Mouse (Mus musculus) stomach, postnatal 0 days (tissue): ENCODE results near the gene Cd93. TPM values are rescaled to one million over a fixed set of nuclear protein-coding genes. Genes with fewer than 3 reads are reported as not detected.

Experiments used
- ATAC-seq: fragments of 200-750 bp; cut with Nextera tagmentation; 2 replicates; pipeline ENCODE4 v1.8.0; 2017; ENCODE audit not compliant: low FRiP score, low TSS enrichment
- DNase-seq: peaks from one replicate; pipeline ENCODE4 v3.0.0-alpha.2; 2016; ENCODE audit warnings: low spot score
- H3K27ac ChIP-seq: fragments of 300-500 bp; sonication (generic); replicated peaks from 2 replicates; pipeline ENCODE4 v1.5.1; 2014; ENCODE audit warnings: mild to moderate bottlenecking, control low read depth
- H3K27me3 ChIP-seq: fragments of 300-500 bp; sonication (generic); 2 replicates; pipeline ENCODE4 v1.6.1; 2014; ENCODE audit warnings: low read length; ENCODE audit not compliant: control insufficient read depth, insufficient read depth
- H3K36me3 ChIP-seq: fragments of 300-500 bp; sonication (generic); 2 replicates; pipeline ENCODE4 v1.6.1; 2014; ENCODE audit warnings: low read length, mixed read lengths; ENCODE audit not compliant: control insufficient read depth, insufficient read depth
- H3K4me1 ChIP-seq: fragments of 300-500 bp; sonication (generic); replicated peaks from 2 replicates; pipeline ENCODE4 v1.6.1; 2014; ENCODE audit warnings: antibody characterized with exemption; ENCODE audit not compliant: control insufficient read depth, insufficient read depth
- H3K4me2 ChIP-seq: fragments of 300-500 bp; sonication (generic); replicated peaks from 2 replicates; pipeline ENCODE4 v1.6.1; 2014; ENCODE audit warnings: low read depth, mild to moderate bottlenecking, control low read depth, moderate library complexity
- H3K4me3 ChIP-seq: fragments of 300-500 bp; sonication (generic); 2 replicates; pipeline ENCODE4 v1.5.1; 2014; ENCODE audit warnings: low read depth, low read length, control low read depth
- H3K9ac ChIP-seq: fragments of 300-500 bp; sonication (generic); 2 replicates; pipeline ENCODE4 v1.6.1; 2014; ENCODE audit warnings: mild to moderate bottlenecking, low read length, control low read depth, mixed read lengths
- H3K9me3 ChIP-seq: fragments of 300-500 bp; sonication (generic); 2 replicates; pipeline ENCODE4 v1.6.1; 2016; ENCODE audit warnings: low read length; ENCODE audit not compliant: control insufficient read depth
- CTCF ChIP-seq: IDR thresholded peaks from 2 replicates; pipeline ENCODE4 v1.5.1; 2016; ENCODE audit warnings: antibody characterized with exemption, low read depth, mild to moderate bottlenecking, moderate library complexity
- EP300 ChIP-seq: optimal IDR thresholded peaks from 2 replicates; pipeline ENCODE3; 2016; ENCODE audit warnings: antibody characterized with exemption
- WGBS: fragments of 180-500 bp; shearing (Covaris S2); extraction: QIAGEN DNeasy Blood & Tissue Kit; methylation state at CpG from one replicate; pipeline ENCODE4 v1.1.7; 2014; 5-methylcytosine and 5-hydroxymethylcytosine counted together
- polyA plus RNA-seq: library from polyadenylated mRNA; unstranded; fragments of >200 nt; fragmentation: Nextera tagmentation; extraction: Ambion mirVana; gene quantifications from 2 replicates; pipeline ENCODE4 v1.2.1, GENCODE M21; 2015

Gene Cd93
- polyA plus RNA-seq, 1 experiment from 2014 or later: 4.3 TPM

DNA sequence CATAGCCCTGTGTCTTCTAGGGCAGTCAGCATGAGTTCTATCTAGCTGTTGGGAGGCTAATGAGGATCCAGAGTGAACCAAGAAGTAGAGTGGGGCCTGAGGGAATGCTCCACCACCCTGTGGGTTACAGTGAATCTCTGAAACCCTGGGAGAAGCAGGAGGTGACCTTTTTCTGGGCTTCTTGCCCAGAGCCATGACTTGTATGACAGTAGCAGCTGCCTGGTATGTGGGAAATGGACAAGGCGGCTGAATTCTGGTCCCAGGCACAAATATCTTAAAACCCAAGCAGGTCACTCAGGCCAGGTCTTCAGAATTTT, 45.6 kb downstream of the Cd93 start:
- Histone ChIP-seq H3K27me3 (0 out of 2 replicates have a peak, but pooled peaks cover 2% of the 10 kb centered on the region), H3K9ac (no peak overlapping the region), H3K9me3 (no peaks in the 10 kb centered on the region), H3K4me1 (no peaks in the 10 kb centered on the region), H3K27ac (no peak overlapping the region), H3K36me3 (no peaks in the 10 kb centered on the region), H3K4me3 (no peak overlapping the region), H3K4me2 (no peak overlapping the region)
- DNase-seq: no peak
- TF ChIP-seq EP300: no peak
- TF ChIP-seq CTCF: no peak
- 69% methylated on average over 1 of the region's 1 CpGs for WGBS
- ATAC-seq: no peak; the same call in 1 of the 2 replicates

GRCm38 (mm10) chr2:148397015-148397783, 46.2 kb downstream of the Cd93 start:
- 41% methylated on average over 11 of the region's 11 CpGs for WGBS
- ATAC-seq: no peak

DNA sequence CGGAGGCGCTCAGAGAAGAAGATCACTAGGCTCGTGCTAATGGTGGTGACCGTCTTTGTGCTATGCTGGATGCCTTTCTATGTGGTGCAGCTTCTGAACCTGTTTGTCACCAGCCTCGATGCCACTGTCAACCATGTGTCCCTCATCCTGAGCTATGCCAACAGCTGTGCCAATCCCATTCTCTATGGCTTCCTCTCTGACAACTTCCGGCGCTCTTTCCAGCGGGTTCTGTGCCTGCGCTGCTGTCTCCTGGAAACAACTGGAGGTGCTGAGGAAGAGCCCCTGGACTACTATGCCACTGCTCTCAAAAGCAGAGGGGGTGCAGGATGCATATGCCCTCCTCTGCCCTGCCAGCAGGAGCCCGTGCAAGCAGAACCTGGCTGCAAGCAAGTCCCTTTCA, 47.2 kb downstream of the Cd93 start:
- no peak for DNase-seq
- Histone ChIP-seq H3K36me3 (no peaks in the 10 kb centered on the region), H3K4me3 (no peak overlapping the region), H3K4me1 (no peaks in the 10 kb centered on the region), H3K27me3 (0 out of 2 replicates have a peak, but pooled peaks cover 2% of the 10 kb centered on the region), H3K9ac (no peak overlapping the region), H3K27ac (no peak overlapping the region), H3K9me3 (no peaks in the 10 kb centered on the region), H3K4me2 (peak overlapping the region; percentile 89)
- no peak for TF ChIP-seq CTCF
- no peak for TF ChIP-seq EP300
- 74% methylated on average over 10 of the region's 10 CpGs for WGBS
- ATAC-seq: no peak

More at GRCm38 (mm10) chr2:148397015-148397783, 46.2 kb downstream of the Cd93 start:
- H3K9ac ChIP-seq: no peak overlapping the region
- no peak overlapping the region for H3K4me2 ChIP-seq
- TF ChIP-seq EP300 (no peak), CTCF (no peak)
- no peaks in the 10 kb centered on the region for H3K36me3 ChIP-seq
- no peak for DNase-seq
- no peak overlapping the region for H3K4me3 ChIP-seq
- H3K27ac ChIP-seq: no peak overlapping the region; the same call in 1 of the 2 replicates
- H3K9me3 ChIP-seq: no peaks in the 10 kb centered on the region
- H3K27me3 ChIP-seq: 0 out of 2 replicates have a peak, but pooled peaks cover 2% of the 10 kb centered on the region
- no peaks in the 10 kb centered on the region for H3K4me1 ChIP-seq

DNA sequence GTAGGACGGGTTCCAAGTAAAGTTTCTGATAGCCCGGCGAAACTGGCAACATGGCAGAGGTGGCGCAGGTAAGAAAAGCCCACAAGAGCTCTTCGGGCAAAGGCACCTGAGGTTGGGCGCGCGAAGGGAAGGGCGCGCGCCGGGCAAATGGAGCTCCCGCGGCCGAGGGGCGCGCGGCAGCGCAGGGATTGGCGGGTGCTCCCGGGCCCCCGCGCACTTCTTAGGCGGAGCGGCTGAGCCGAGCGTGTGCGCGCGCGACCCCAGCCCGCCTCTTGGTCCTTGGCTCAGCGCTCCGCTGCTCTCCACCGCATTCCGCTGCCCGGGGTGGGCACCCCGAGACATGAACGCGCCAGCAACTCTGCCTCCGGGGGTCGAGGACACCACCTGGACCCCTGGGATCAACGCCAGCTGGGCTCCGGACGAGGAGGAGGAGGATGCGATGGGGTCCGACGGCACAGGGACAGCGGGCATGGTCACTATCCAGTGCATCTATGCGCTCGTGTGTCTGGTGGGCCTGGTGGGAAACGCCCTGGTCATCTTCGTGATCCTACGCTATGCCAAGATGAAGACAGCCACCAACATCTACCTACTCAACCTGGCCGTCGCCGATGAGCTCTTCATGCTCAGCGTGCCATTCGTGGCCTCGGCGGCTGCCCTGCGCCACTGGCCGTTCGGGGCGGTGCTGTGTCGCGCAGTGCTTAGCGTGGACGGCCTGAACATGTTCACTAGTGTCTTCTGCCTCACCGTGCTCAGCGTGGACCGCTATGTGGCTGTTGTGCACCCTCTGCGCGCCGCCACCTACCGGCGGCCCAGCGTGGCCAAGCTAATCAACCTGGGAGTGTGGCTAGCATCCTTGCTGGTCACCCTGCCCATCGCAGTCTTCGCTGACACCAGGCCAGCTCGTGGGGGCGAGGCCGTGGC, 48.0 kb downstream of the Cd93 start, which contains the start of gene Sstr4:
Gene Sstr4 (plus strand): TSS at position 214 of the 921 bp plus-strand sequence.
- DNase-seq: peak; percentile 34
- no peak within 1 kb of the TSS for H3K27ac ChIP-seq
- peak; percentile 78 for TF ChIP-seq CTCF
- TF ChIP-seq EP300: no peak

GRCm38 (mm10) chr2:148393846-148394245, 49.5 kb downstream of the Cd93 start:
- DNase-seq (no peak), ATAC-seq (no peak)
- H3K4me3 ChIP-seq: no peak overlapping the region
- H3K27ac ChIP-seq: no peak overlapping the region
- H3K36me3 ChIP-seq: no peaks in the 10 kb centered on the region
- TF ChIP-seq EP300: no peak
- no peak for TF ChIP-seq CTCF
- H3K9me3 ChIP-seq: no peaks in the 10 kb centered on the region
- H3K9ac ChIP-seq: no peak overlapping the region
- no peak overlapping the region for H3K4me2 ChIP-seq
- no peaks in the 10 kb centered on the region for H3K4me1 ChIP-seq
- 0 out of 2 replicates have a peak, but pooled peaks cover 2% of the 10 kb centered on the region for H3K27me3 ChIP-seq

More for the DNA sequence above, 48.0 kb downstream of the Cd93 start, which contains the start of gene Sstr4:
- H3K27me3 ChIP-seq: 0 out of 2 replicates have a peak, but pooled peaks cover 2% of the 10 kb centered on the region
- no peaks in the 10 kb centered on the region for H3K4me1 ChIP-seq
- WGBS: 4% methylated on average over 83 of the region's 83 CpGs
- no peaks in the 10 kb centered on the region for H3K36me3 ChIP-seq
- peak within 1 kb of the TSS; percentile 47; the same call in 1 of the 2 replicates for H3K9ac ChIP-seq
- peak within 1 kb of the TSS; percentile 44 for H3K4me3 ChIP-seq
- H3K9me3 ChIP-seq: no peaks in the 10 kb centered on the region
- peak within 1 kb of the TSS; percentile 89 for H3K4me2 ChIP-seq
- peak; percentile 41; the same call in 1 of the 2 replicates for ATAC-seq
